Mouse (Mus musculus) right cerebral cortex, postnatal 14 days (tissue): ENCODE measurements around the gene Dtl.
"Not testable (repeated sequence)": the region's sequence is repeated elsewhere in the genome, so short reads cannot be mapped to it uniquely, and the experiment has no call there.

Experiments used
- DNase-seq: peaks from one replicate; pipeline ENCODE4 v3.0.0; 2022

Gene Dtl

GRCm38 (mm10) chr1:191517969-191518368 lies 57.4 kb downstream of the Dtl start:
- DNase-seq, result no peak

DNA sequence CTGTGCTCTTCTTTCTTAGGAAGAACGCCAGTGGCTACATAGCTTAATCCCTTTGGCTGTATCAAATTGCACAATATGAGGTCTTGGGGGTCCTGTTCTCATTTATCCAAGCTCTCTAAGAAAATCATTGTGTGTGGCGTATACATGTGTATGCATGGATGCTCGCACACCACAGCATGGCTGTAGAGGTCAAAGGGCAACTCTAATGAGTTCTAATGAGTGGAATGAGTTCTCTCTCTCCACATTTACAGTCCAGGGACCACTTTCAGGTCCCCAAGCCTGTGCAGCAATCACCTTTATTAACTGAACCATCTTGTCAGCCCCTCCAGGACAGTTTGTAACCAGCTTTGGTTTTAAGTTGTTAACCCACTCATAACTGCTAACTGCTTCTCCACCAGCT lies 58.3 kb downstream of the Dtl start:
- DNase-seq, result no peak

- DNase-seq, result not testable (repeated sequence)
Observed at GRCm38 (mm10) chr1:191516351-191516750, 59.0 kb downstream of the Dtl start.

- DNase-seq, result no peak
Observed at GRCm38 (mm10) chr1:191513195-191513594, 62.1 kb downstream of the Dtl start.

- DNase-seq, result no peak
Observed at GRCm38 (mm10) chr1:191512383-191512782, 63.0 kb downstream of the Dtl start.

- no peak for DNase-seq
Observed at GRCm38 (mm10) chr1:191511503-191511902, 63.8 kb downstream of the Dtl start.

GRCm38 (mm10) chr1:191509865-191510264 lies 65.5 kb downstream of the Dtl start:
- no peak for DNase-seq

- no peak for DNase-seq
Observed at GRCm38 (mm10) chr1:191509131-191509530, 66.2 kb downstream of the Dtl start.

GRCm38 (mm10) chr1:191506791-191507190 lies 68.6 kb downstream of the Dtl start:
- no peak for DNase-seq

DNA sequence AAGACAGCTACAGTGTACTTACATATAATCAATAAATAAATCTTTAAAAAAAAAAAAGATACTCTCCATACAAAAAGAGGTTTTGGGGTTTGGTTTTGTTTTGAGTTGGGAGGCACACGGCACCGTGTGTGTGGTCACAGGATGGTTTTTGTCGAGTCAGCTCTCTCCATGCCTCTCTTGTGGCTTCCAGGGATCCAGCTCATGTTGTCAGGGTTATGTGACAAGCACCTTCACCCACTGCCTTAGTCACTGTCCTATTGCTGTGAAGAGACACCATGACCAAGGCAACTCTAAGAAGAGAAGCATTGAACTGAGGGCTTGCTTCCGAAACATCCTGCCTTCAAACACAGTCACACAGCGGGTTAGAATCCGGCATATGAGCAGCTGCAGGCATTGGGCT lies 75.7 kb downstream of the Dtl start:
- no peak for DNase-seq

- no peak for DNase-seq
Observed at GRCm38 (mm10) chr1:191498271-191498955, 76.9 kb downstream of the Dtl start.

DNA sequence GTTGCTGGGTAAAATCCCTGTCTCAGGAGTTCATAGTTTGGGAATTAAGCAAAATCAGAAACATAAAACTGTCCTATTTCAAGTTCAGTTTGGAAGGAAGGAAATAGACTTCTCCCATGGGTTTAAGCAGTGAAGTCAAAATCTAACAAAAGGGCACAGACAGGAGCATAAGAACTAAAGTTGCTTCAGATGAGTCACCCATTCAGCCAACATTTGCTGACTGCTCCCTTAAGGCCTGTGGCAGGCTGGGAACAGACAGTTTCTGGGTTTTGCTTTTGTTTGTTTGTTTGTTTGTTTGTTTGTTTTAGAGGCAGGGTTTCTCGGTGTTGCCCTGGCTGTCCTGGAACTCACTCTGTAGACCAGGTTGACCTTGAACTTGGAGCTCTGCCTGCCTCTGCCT lies 78.7 kb downstream of the Dtl start:
- no peak for DNase-seq

DNA sequence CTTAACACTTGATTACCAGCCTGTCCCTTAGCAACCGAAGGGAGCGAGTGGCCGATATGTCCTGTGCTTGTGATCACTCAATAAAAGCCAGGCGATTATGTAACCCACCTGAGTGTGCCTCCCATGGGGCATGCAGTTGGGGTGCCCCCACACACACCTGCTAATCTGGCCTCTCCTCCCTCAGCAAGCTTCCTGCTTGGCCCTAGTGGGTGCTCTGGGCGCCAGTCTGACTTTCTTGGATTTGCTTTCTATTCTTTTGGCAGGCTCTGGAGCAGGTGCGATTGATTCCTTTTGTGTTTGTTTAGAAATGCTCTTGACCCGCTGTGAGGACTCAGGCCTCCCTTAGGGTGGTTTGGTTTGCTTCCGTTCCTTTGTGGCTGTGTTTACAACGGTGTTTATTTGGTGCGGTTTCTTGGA lies 80.3 kb downstream of the Dtl start:
- no peak for DNase-seq

- no peak for DNase-seq
Observed at GRCm38 (mm10) chr1:191494303-191494655, 81.1 kb downstream of the Dtl start.

DNA sequence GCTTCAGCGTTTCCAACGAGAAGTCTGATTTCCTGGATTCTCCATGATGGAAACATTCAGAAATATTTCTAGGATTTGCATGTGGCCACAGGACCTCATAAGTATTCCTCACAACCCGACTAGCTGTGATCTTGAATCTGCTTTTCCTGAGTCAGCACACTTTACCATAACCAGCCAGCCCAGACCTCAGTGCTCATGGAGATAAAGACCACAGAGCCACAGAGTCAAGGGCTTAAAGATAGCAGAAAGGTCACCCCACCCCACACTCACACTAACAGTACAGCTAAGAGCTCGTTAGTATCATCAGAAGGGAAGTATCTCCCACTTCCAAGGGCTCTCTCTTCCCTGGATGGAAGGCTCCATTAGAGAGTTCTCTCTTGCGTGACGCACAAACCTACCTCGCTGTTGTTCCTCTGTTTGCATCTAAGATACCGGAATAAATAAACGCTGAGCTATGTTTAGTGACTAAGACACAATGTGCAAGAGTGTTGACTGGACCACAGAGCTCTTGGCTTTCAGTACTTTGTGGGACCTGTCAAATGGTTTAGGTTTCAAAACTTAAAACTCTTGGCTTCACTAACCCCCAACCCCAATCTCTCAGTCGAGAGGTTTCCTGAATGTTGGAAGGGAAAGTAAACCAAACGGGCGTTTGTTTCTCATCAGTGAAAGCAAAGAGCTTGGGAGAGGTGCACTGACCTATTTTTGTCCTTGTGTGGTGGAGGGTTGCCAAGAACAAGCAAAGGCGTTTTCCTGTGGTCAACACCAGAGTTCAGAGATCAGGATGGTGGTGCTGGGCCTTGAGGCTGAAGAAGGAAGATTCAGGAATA lies 81.7 kb downstream of the Dtl start:
- no peak for DNase-seq

DNA sequence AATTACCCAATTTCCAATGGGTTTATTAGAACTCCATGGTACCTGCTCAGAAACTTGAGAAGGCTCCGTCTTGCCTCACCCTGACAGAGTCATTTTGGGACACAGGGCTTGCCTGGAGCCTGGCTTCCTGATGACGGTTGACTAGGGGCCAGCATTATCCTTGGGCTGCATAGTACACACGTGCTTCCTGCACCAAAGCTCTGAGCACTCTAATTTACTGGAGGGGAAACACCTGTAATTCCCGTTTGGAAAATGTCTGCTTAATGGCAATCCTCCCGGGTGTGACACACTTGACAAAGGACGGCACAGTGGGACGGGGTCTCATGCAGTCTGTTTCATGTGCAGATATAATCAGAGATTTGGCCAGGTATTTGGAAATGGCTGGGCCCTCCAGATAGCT lies 84.9 kb downstream of the Dtl start:
- DNase-seq, result no peak
